Mouse (Mus musculus): Measurements from ENCODE around the gene Brd3os. TPM values are rescaled to one million over a fixed set of nuclear protein-coding genes. Genes with fewer than 3 reads are reported as not detected.
A peak's percentile ranks its signal among the peaks of the same experiment; 100 is the strongest.

Gene Brd3os
- polyA plus RNA-seq, 1 experiment from 2014 or later: 15.0 TPM

GRCm38 (mm10) chr2:27426855-27427457, 15.2 kb upstream of the Brd3os start, which contains the start of gene Vav2:
Vav2 (minus strand) TSS chr2:27427033.
- peak within 1 kb of the TSS; percentile 92 for H3K27ac ChIP-seq (ENCODE audit: low read depth, low read length)
- ATAC-seq (ENCODE audit: low FRiP score) (peak; percentile 90), DNase-seq (ENCODE audit: low spot score) (peak; percentile 93)
- peak within 1 kb of the TSS; percentile 96 for H3K4me2 ChIP-seq (replicated peaks; ENCODE audit: low read depth, low read length)
- under 1% methylated on average over 55 of the region's 58 CpGs for WGBS
- peak within 1 kb of the TSS; percentile 93 for H3K4me3 ChIP-seq (ENCODE audit: low read depth, low read length)
- H3K27me3 ChIP-seq (ENCODE audit: control insufficient read depth, insufficient read depth, low read length): no peaks in the 10 kb centered on the region
- no peaks in the 10 kb centered on the region for H3K9me3 ChIP-seq (ENCODE audit: control insufficient read depth, low read length)
- H3K9ac ChIP-seq (ENCODE audit: low read depth, low read length): peak within 1 kb of the TSS; percentile 98
- H3K4me1 ChIP-seq (replicated peaks; ENCODE audit: control insufficient read depth, insufficient read depth, low read length): peaks cover 10% of the 10 kb centered on the region; the same call in 1 of the 2 replicates
- no peaks in the 10 kb centered on the region for H3K36me3 ChIP-seq (ENCODE audit: control insufficient read depth, insufficient read depth, low read length)

GRCm38 (mm10) chr2:27428071-27428470, 14.1 kb upstream of the Brd3os start:
- H3K4me2 ChIP-seq (replicated peaks; ENCODE audit: low read depth, low read length): no peak overlapping the region
- 0% methylated on average over 4 of the region's 4 CpGs for WGBS
- DNase-seq (ENCODE audit: low spot score) (peak; percentile 95), ATAC-seq (ENCODE audit: low FRiP score) (0 out of 2 replicates have a peak, but pooled peaks have one; percentile 20)
- H3K27me3 ChIP-seq (ENCODE audit: control insufficient read depth, insufficient read depth, low read length): no peaks in the 10 kb centered on the region
- H3K9me3 ChIP-seq (ENCODE audit: control insufficient read depth, low read length): no peaks in the 10 kb centered on the region
- 0 out of 2 replicates have a peak overlapping the region, but pooled peaks have one; percentile 6 for H3K27ac ChIP-seq (ENCODE audit: low read depth, low read length)
- H3K9ac ChIP-seq (ENCODE audit: low read depth, low read length): no peak overlapping the region
- peaks cover 10% of the 10 kb centered on the region; the same call in 1 of the 2 replicates for H3K4me1 ChIP-seq (replicated peaks; ENCODE audit: control insufficient read depth, insufficient read depth, low read length)
- no peaks in the 10 kb centered on the region for H3K36me3 ChIP-seq (ENCODE audit: control insufficient read depth, insufficient read depth, low read length)
- no peak overlapping the region for H3K4me3 ChIP-seq (ENCODE audit: low read depth, low read length)

GRCm38 (mm10) chr2:27430621-27431020, 11.5 kb upstream of the Brd3os start:
- no peaks in the 10 kb centered on the region for H3K9me3 ChIP-seq (ENCODE audit: control insufficient read depth, low read length)
- no peak overlapping the region for H3K4me2 ChIP-seq (replicated peaks; ENCODE audit: low read depth, low read length)
- no peak for ATAC-seq (ENCODE audit: low FRiP score)
- DNase-seq (ENCODE audit: low spot score): no peak
- H3K4me1 ChIP-seq (replicated peaks; ENCODE audit: control insufficient read depth, insufficient read depth, low read length): 0 out of 2 replicates have a peak, but pooled peaks cover 3% of the 10 kb centered on the region
- WGBS: 93% methylated on average over 7 of the region's 7 CpGs
- H3K27ac ChIP-seq (ENCODE audit: low read depth, low read length): no peak overlapping the region
- no peaks in the 10 kb centered on the region for H3K27me3 ChIP-seq (ENCODE audit: control insufficient read depth, insufficient read depth, low read length)
- H3K36me3 ChIP-seq (ENCODE audit: control insufficient read depth, insufficient read depth, low read length): no peaks in the 10 kb centered on the region
- H3K9ac ChIP-seq (ENCODE audit: low read depth, low read length): no peak overlapping the region
- no peak overlapping the region for H3K4me3 ChIP-seq (ENCODE audit: low read depth, low read length)

- Histone ChIP-seq H3K27me3 (ENCODE audit: control insufficient read depth, insufficient read depth, low read length) (no peaks in the 10 kb centered on the region), H3K4me3 (ENCODE audit: low read depth, low read length) (no peak overlapping the region), H3K4me1 (replicated peaks; ENCODE audit: control insufficient read depth, insufficient read depth, low read length) (0 out of 2 replicates have a peak, but pooled peaks cover 3% of the 10 kb centered on the region), H3K36me3 (ENCODE audit: control insufficient read depth, insufficient read depth, low read length) (no peaks in the 10 kb centered on the region), H3K9me3 (ENCODE audit: control insufficient read depth, low read length) (no peaks in the 10 kb centered on the region), H3K9ac (ENCODE audit: low read depth, low read length) (no peak overlapping the region), H3K27ac (ENCODE audit: low read depth, low read length) (no peak overlapping the region), H3K4me2 (replicated peaks; ENCODE audit: low read depth, low read length) (no peak overlapping the region)
- no peak for ATAC-seq (ENCODE audit: low FRiP score)
- DNase-seq (ENCODE audit: low spot score): no peak
- 69% methylated on average over 2 of the region's 2 CpGs for WGBS
Measured at GRCm38 (mm10) chr2:27432599-27432998, 9.5 kb upstream of the Brd3os start.

- Histone ChIP-seq H3K36me3 (ENCODE audit: control insufficient read depth, insufficient read depth, low read length) (no peaks in the 10 kb centered on the region), H3K4me3 (ENCODE audit: low read depth, low read length) (no peak overlapping the region), H3K27me3 (ENCODE audit: control insufficient read depth, insufficient read depth, low read length) (no peaks in the 10 kb centered on the region), H3K4me2 (replicated peaks; ENCODE audit: low read depth, low read length) (no peak overlapping the region), H3K4me1 (replicated peaks; ENCODE audit: control insufficient read depth, insufficient read depth, low read length) (no peaks in the 10 kb centered on the region), H3K9me3 (ENCODE audit: control insufficient read depth, low read length) (no peaks in the 10 kb centered on the region), H3K27ac (ENCODE audit: low read depth, low read length) (no peak overlapping the region), H3K9ac (ENCODE audit: low read depth, low read length) (no peak overlapping the region)
- ATAC-seq (ENCODE audit: low FRiP score): no peak
- no peak for DNase-seq (ENCODE audit: low spot score)
- 62% methylated on average over 1 of the region's 1 CpGs for WGBS
Measured at GRCm38 (mm10) chr2:27437876-27438275, 4.2 kb upstream of the Brd3os start.

GRCm38 (mm10) chr2:27438281-27438680, 3.8 kb upstream of the Brd3os start:
- no peak overlapping the region for H3K27ac ChIP-seq (ENCODE audit: low read depth, low read length)
- DNase-seq (ENCODE audit: low spot score): no peak
- no peak overlapping the region for H3K9ac ChIP-seq (ENCODE audit: low read depth, low read length)
- no peaks in the 10 kb centered on the region for H3K9me3 ChIP-seq (ENCODE audit: control insufficient read depth, low read length)
- 24% methylated on average over 11 of the region's 11 CpGs for WGBS
- ATAC-seq (ENCODE audit: low FRiP score): no peak
- H3K27me3 ChIP-seq (ENCODE audit: control insufficient read depth, insufficient read depth, low read length): no peaks in the 10 kb centered on the region
- peaks cover 2% of the 10 kb centered on the region; the same call in 1 of the 2 replicates for H3K4me1 ChIP-seq (replicated peaks; ENCODE audit: control insufficient read depth, insufficient read depth, low read length)
- no peak overlapping the region for H3K4me3 ChIP-seq (ENCODE audit: low read depth, low read length)
- no peak overlapping the region for H3K4me2 ChIP-seq (replicated peaks; ENCODE audit: low read depth, low read length)
- no peaks in the 10 kb centered on the region for H3K36me3 ChIP-seq (ENCODE audit: control insufficient read depth, insufficient read depth, low read length)

GRCm38 (mm10) chr2:27442708-27443449, 755 bp downstream of the Brd3os start:
- Histone ChIP-seq H3K27me3 (ENCODE audit: control insufficient read depth, insufficient read depth, low read length) (no peaks in the 10 kb centered on the region), H3K9ac (ENCODE audit: low read depth, low read length) (peak overlapping the region; percentile 80), H3K36me3 (ENCODE audit: control insufficient read depth, insufficient read depth, low read length) (no peaks in the 10 kb centered on the region), H3K9me3 (ENCODE audit: control insufficient read depth, low read length) (no peaks in the 10 kb centered on the region), H3K4me3 (ENCODE audit: low read depth, low read length) (peak overlapping the region; percentile 64), H3K4me2 (replicated peaks; ENCODE audit: low read depth, low read length) (peak overlapping the region; percentile 86), H3K4me1 (replicated peaks; ENCODE audit: control insufficient read depth, insufficient read depth, low read length) (peaks cover 2% of the 10 kb centered on the region; the same call in 1 of the 2 replicates), H3K27ac (ENCODE audit: low read depth, low read length) (peak overlapping the region; percentile 43; the same call in 1 of the 2 replicates)
- no peak for DNase-seq (ENCODE audit: low spot score)
- ATAC-seq (ENCODE audit: low FRiP score): peak; percentile 61
- 32% methylated on average over 20 of the region's 20 CpGs for WGBS

GRCm38 (mm10) chr2:27443450-27443708, 1.3 kb downstream of the Brd3os start:
- H3K4me2 ChIP-seq (replicated peaks; ENCODE audit: low read depth, low read length): peak overlapping the region; percentile 86; the same call in 1 of the 2 replicates
- H3K9ac ChIP-seq (ENCODE audit: low read depth, low read length): no peak overlapping the region
- no peaks in the 10 kb centered on the region for H3K36me3 ChIP-seq (ENCODE audit: control insufficient read depth, insufficient read depth, low read length)
- DNase-seq (ENCODE audit: low spot score): no peak
- H3K9me3 ChIP-seq (ENCODE audit: control insufficient read depth, low read length): no peaks in the 10 kb centered on the region
- 78% methylated on average over 5 of the region's 5 CpGs for whole genome bisulfite sequencing
- H3K27ac ChIP-seq (ENCODE audit: low read depth, low read length): no peak overlapping the region
- H3K4me1 ChIP-seq (replicated peaks; ENCODE audit: control insufficient read depth, insufficient read depth, low read length): peaks cover 2% of the 10 kb centered on the region; the same call in 1 of the 2 replicates
- H3K4me3 ChIP-seq (ENCODE audit: low read depth, low read length): 0 out of 2 replicates have a peak overlapping the region, but pooled peaks have one; percentile 64
- H3K27me3 ChIP-seq (ENCODE audit: control insufficient read depth, insufficient read depth, low read length): no peaks in the 10 kb centered on the region
- ATAC-seq (ENCODE audit: low FRiP score): no peak
